Mouse (Mus musculus): ENCODE results near the gene Ccl24. TPM values are rescaled to one million over a fixed set of nuclear protein-coding genes. Genes with fewer than 3 reads are reported as not detected.

The Ccl24 gene
- polyA plus RNA-seq, 1 experiment from 2014 or later, result 1.8 TPM

- Histone ChIP-seq H3K27ac (no peak overlapping the region), H3K79me2 (ENCODE audit: inconsistent target) (no peaks in the 10 kb centered on the region), H3K4me3 (ENCODE audit: inconsistent target) (no peak overlapping the region), H3K36me3 (ENCODE audit: inconsistent target) (no peaks in the 10 kb centered on the region)
- 85% methylated on average over 11 of the region's 11 CpGs for WGBS (ENCODE audit: missing documents)
Observed at GRCm38 (mm10) chr5:135531306-135531845, 41.5 kb downstream of the Ccl24 start.

- Histone ChIP-seq H3K4me3 (ENCODE audit: inconsistent target) (no peak overlapping the region), H3K27ac (no peak overlapping the region), H3K79me2 (ENCODE audit: inconsistent target) (no peaks in the 10 kb centered on the region), H3K36me3 (ENCODE audit: inconsistent target) (no peaks in the 10 kb centered on the region)
- 73% methylated on average over 2 of the region's 2 CpGs for WGBS (ENCODE audit: missing documents)
Observed at GRCm38 (mm10) chr5:135529964-135530363, 42.9 kb downstream of the Ccl24 start.

- 84% methylated on average over 3 of the region's 3 CpGs for WGBS (ENCODE audit: missing documents)
- no peaks in the 10 kb centered on the region for H3K79me2 ChIP-seq (ENCODE audit: inconsistent target)
- no peak overlapping the region for H3K27ac ChIP-seq
- no peak overlapping the region for H3K4me3 ChIP-seq (ENCODE audit: inconsistent target)
- no peaks in the 10 kb centered on the region for H3K36me3 ChIP-seq (ENCODE audit: inconsistent target)
Observed at GRCm38 (mm10) chr5:135529310-135529709, 43.5 kb downstream of the Ccl24 start.

- no peaks in the 10 kb centered on the region for H3K36me3 ChIP-seq (ENCODE audit: inconsistent target)
- 86% methylated on average over 7 of the region's 7 CpGs for WGBS (ENCODE audit: missing documents)
- no peak overlapping the region for H3K4me3 ChIP-seq (ENCODE audit: inconsistent target)
- no peaks in the 10 kb centered on the region for H3K79me2 ChIP-seq (ENCODE audit: inconsistent target)
- no peak overlapping the region for H3K27ac ChIP-seq
Observed at GRCm38 (mm10) chr5:135527986-135528385, 44.9 kb downstream of the Ccl24 start.

- Histone ChIP-seq H3K27ac (no peak overlapping the region), H3K79me2 (ENCODE audit: inconsistent target) (no peaks in the 10 kb centered on the region), H3K36me3 (ENCODE audit: inconsistent target) (no peaks in the 10 kb centered on the region), H3K4me3 (ENCODE audit: inconsistent target) (no peak overlapping the region)
- 26% methylated on average over 11 of the region's 11 CpGs for WGBS (ENCODE audit: missing documents)
Observed at GRCm38 (mm10) chr5:135524660-135525560, 47.9 kb downstream of the Ccl24 start.

- Histone ChIP-seq H3K27ac (no peak overlapping the region), H3K79me2 (ENCODE audit: inconsistent target) (no peaks in the 10 kb centered on the region), H3K36me3 (ENCODE audit: inconsistent target) (no peaks in the 10 kb centered on the region), H3K4me3 (ENCODE audit: inconsistent target) (no peak overlapping the region)
- WGBS (ENCODE audit: missing documents), result 74% methylated on average over 2 of the region's 2 CpGs
Observed at GRCm38 (mm10) chr5:135524087-135524486, 48.8 kb downstream of the Ccl24 start.

- Histone ChIP-seq H3K79me2 (ENCODE audit: inconsistent target) (no peaks in the 10 kb centered on the region), H3K36me3 (ENCODE audit: inconsistent target) (no peaks in the 10 kb centered on the region), H3K27ac (no peak overlapping the region), H3K4me3 (ENCODE audit: inconsistent target) (no peak overlapping the region)
- WGBS (ENCODE audit: missing documents), result 84% methylated on average over 9 of the region's 9 CpGs
Observed at GRCm38 (mm10) chr5:135522111-135522722, 50.6 kb downstream of the Ccl24 start.

Other genes with a start within 250 kb of the Ccl24 start
- not detected in 3 replicates for gene Fkbp6, start 223.0 kb downstream of the Ccl24 start, polyA plus RNA-seq (2018)
- not detected in 3 replicates for gene Trim50, start 219.8 kb downstream of the Ccl24 start, polyA plus RNA-seq (2018)
- gene Nsun5, start 203.1 kb downstream of the Ccl24 start, polyA plus RNA-seq (2018), result 2.8 to 7.5 TPM (median 3.8 TPM) in 3 replicates
- 11.3 to 18.4 TPM (median 16.7 TPM) in 3 replicates for gene Pom121, start 178.5 kb downstream of the Ccl24 start, polyA plus RNA-seq (2018)
- 49.8 to 168 TPM (median 70.5 TPM) in 3 replicates for gene Hip1, start 27.9 kb downstream of the Ccl24 start, polyA plus RNA-seq (2018)
- not detected in 3 replicates for gene Ccl26, start 9.5 kb downstream of the Ccl24 start, polyA plus RNA-seq (2018)
- gene Rhbdd2, start 59.6 kb upstream of the Ccl24 start, polyA plus RNA-seq (2018), result 6.3 to 13.8 TPM (median 7.3 TPM) in 3 replicates
- gene Por, start 97.0 kb upstream of the Ccl24 start, polyA plus RNA-seq (2018), result 256 to 2,039 TPM (median 562 TPM) in 3 replicates
- 34.9 to 76.8 TPM (median 42.6 TPM) in 3 replicates for gene Tmem120a, start 171.4 kb upstream of the Ccl24 start, polyA plus RNA-seq (2018)
- gene Styxl1, start 205.3 kb upstream of the Ccl24 start, polyA plus RNA-seq (2018), result not detected in 3 replicates
- 123 to 276 TPM (median 128 TPM) in 3 replicates for gene Mdh2, start 205.4 kb upstream of the Ccl24 start, polyA plus RNA-seq (2018)
- not detected in 3 replicates for gene Srrm3, start 233.8 kb upstream of the Ccl24 start, polyA plus RNA-seq (2018)

Data from macrophage (primary cell).